Mouse (Mus musculus) megakaryocyte-erythroid progenitor cell, adult 5-6 weeks (primary cell): Measurements from ENCODE around the gene Plekhm2. TPM values are rescaled to one million over a fixed set of nuclear protein-coding genes. Genes with fewer than 3 reads are reported as not detected.
A peak's percentile ranks its signal among the peaks of the same experiment; 100 is the strongest.

ENCODE experiments used
- ATAC-seq: replicated peaks from 2 replicates; pipeline ENCODE4 v1.8.0; 2016; ENCODE audit warnings: mild to moderate bottlenecking, inconsistent platforms; ENCODE audit not compliant: severe bottlenecking, poor library complexity, low FRiP score, low TSS enrichment
- total RNA-seq, 2 experiments: library from RNA; stranded (forward) in 1 of 2; stranded (reverse) in 1 of 2; fragments of 200-1000, 215-1000 nt in 1 of 2; fragments of >200 nt in 1 of 2; fragmentation: Nextera tagmentation in 1 of 2; gene quantifications; 2 replicates each; pipeline ENCODE4 v1.2.3; 2014 to 2017

Gene Plekhm2
- total RNA-seq, 2 experiments from 2014 or later: 16.9 to 22.4 TPM

GRCm38 (mm10) chr4:141617863-141618564 lies 46.7 kb downstream of the Plekhm2 start:
- no peak for ATAC-seq

DNA sequence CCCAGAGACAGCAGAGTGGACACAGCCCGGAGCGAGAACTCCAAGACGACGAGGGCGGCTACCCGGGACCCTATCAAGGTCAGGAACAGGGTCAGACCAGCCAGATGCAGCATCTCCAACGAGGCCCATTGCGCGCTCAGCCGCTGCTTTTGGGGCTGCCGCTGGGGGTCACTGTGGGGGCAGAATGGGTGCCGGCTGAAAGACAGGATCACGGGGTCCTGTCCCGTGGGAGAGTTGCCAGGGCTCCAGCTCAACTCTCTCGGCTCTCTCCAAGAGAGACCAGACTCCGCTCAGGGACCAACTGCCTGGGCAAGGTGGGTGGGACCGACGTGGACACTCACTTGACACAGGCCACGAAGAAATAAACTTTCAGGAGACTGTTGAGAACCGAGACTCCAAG lies 47.4 kb downstream of the Plekhm2 start:
- peak; percentile 59 for ATAC-seq

DNA sequence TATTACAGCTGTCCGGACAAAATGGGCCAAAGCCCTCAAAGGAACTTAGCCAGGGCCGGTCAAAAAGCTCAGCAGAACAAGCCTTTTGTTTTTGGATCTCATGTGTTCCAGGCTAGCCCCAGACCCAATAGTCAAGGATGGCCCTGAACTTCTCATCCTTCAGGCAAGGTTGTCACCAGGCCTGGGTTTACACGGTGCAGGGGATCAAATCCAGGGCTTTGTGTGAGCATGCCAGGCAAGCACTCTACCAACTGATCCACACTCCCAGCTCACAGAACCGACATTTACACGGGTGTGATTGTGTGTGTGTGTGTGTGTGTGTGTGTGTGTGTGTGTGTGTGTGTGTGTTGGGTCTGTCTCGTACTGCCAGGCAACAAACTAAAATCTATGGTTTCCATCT lies 47.9 kb downstream of the Plekhm2 start:
- no peak for ATAC-seq

DNA sequence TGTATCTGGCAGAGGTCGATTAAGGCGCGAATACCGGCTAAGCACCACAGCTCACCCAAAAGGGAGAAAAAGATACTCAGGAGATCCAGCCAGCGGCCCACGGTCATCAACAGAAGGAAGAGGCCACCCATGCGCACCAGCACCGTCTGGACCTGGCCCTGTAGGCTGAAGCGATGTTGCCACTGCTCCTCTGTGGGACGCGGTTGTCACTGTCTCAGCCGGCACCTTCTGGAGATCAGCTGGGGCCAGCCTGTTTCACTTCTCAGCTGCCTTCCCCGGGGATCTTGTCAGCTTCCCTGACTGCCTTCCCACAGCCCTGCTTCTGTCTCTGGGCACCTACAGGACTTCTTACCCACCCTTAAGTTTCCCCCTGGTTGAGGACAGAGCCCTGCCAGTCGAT lies 49.8 kb downstream of the Plekhm2 start:
- ATAC-seq: no peak

DNA sequence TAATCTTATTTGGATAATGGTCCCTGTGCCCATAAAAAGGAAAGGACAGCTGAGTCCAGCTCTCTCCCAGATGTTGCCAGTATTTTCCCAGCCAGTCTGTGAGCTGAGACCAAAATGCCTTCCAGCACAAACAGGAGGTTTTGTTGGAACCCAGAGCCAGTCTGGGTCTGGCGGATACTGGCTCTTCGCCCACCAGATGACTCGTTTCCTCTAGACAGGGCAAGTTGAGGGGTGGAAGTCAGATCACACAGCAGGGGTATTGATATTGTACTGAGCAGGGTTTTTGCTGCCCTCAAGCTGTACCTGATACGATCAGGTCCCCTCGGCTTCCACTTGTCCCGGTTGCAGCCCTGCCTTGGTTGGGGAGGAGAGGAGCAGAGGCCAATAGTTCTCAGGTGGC lies 55.2 kb downstream of the Plekhm2 start:
- no peak for ATAC-seq

- ATAC-seq: no peak
These were observed 58.8 kb downstream of the Plekhm2 start, which contains the start of gene Fblim1 for GRCm38 (mm10) chr4:141605861-141606260. Fblim1 (minus strand) TSS chr4:141606096.

DNA sequence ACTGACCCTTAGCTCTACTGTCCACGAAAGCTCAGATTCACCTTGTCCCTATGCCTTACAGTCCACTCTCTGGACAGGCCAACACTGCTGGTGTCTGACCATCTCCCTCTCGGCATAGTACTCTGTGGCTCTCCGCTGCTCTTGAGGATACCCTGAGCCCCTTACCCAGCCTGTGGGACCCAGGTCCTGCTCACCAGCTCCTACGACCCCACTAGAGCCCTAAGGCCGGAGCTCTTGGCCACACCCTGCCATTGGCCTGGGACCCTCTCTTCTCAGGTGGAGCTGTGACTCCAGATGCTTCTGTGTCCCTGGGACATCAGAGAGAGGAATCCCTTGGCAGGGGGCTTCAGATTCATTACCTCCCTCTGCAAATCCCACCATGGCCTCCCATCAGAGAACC lies 59.3 kb downstream of the Plekhm2 start:
- no peak for ATAC-seq

- ATAC-seq: no peak
These were observed 60.2 kb downstream of the Plekhm2 start for GRCm38 (mm10) chr4:141604493-141604892.

DNA sequence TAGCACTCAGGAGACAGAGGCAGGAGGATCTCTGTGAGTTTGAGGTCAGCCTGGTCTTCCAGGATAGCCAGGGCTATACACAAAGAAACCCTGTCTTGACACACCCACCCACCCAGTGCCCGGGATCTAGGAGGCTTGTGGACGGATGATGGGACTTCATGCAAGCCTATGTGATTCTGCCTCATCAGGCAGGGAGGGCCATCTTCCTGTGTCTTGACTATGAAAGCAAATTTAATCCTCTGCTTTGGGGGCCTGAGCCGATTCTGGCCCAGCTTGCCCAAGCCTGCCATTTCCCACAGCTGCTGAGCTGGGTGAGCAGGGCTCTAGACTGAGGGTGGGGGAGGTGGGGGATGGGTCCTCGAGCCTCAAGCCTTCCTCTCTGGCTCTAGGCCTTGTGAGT lies 60.8 kb downstream of the Plekhm2 start:
- ATAC-seq: no peak

GRCm38 (mm10) chr4:141602523-141603223 lies 62.0 kb downstream of the Plekhm2 start:
- ATAC-seq: no peak

GRCm38 (mm10) chr4:141601148-141601862 lies 63.4 kb downstream of the Plekhm2 start:
- 0 out of 2 replicates have a peak, but pooled peaks have one; percentile 20 for ATAC-seq

- no peak for ATAC-seq
These were observed 64.3 kb downstream of the Plekhm2 start for GRCm38 (mm10) chr4:141600364-141600763.

DNA sequence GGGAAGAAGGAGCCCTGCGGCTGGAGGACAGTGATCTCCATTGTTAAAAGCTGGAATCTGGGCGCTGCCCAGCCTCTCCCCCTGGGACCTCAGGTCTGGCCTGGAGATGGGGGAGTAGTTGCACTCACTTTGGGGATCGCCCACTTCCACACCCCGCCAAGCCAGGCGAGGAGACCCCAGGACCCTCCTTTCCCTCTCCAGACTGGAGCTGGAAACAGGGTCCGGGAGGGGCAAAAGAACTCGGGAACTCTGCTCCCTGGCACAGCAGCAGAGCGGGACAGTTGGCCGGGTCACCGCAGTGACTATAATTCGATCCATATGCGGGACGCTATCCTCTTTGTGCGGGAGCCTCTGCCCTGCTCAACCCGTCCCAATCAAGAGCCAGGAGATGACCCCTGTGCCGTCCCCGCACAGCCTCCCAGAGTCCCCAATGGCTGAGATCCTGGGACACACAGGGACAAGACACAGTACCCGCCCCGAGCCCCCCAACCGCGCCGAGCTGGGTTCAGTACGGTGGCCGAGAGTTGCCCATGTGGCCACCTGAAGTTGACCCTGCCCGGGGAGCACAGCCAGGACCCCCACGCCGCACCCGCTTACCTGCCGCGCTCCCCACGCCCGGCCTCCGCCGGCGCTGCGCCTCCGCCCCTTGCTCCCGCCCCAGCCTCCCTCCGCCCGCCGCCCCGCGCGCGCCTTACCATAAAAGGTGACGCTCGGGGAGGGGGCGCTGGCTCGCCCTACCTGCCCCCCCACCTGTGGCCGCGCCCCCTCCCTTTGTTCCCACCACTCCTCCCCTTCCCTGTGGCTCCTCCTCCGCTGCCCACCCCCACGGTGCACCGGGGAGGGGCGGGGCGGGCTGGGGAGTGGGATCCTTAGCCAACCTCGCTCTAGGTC lies 65.2 kb downstream of the Plekhm2 start:
- ATAC-seq: no peak

DNA sequence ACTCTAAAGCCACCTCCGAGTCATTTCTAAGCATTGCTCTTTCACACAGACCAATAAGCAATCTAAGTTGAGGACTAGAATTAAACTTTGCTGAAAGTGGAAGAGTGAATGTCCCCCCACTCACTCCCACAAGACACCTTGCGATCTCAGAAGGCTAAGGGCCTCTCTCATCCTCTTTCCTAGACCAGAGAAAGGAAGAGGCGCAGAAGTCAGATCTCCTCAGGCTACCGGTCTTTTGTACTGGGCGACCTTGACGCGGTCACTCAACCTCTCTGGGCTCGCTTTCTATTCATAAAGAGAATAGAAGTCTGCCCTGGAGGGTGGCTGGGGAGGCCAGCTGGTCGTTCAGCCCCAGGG lies 65.8 kb downstream of the Plekhm2 start:
- ATAC-seq: no peak

GRCm38 (mm10) chr4:141598199-141598893 lies 66.4 kb downstream of the Plekhm2 start:
- ATAC-seq: no peak

GRCm38 (mm10) chr4:141596700-141597328 lies 67.9 kb downstream of the Plekhm2 start:
- no peak for ATAC-seq

GRCm38 (mm10) chr4:141595605-141596268 lies 69.0 kb downstream of the Plekhm2 start:
- no peak for ATAC-seq

DNA sequence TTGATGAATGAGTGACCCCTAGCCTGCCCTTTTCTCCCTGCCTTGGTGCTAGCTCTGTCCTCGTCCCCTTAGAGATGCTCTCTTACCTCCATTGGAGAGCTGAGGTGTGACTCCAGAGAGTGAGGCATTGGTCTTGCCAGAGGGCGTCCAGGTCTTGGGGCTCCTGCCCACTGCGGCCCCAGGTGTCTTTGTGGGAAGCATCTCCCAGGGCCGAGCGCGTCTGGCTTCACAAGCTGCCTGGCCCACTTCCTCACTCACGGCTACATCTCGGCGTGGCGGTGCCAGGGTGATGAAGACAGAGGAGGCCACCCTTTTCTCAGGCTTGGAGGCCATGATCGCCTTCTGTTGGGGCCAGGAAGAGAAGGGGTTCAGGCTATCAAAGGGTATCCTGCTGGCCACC lies 69.6 kb downstream of the Plekhm2 start:
- ATAC-seq: no peak
